Mouse (Mus musculus) CH12.LX (cell line): ENCODE measurements at regions not wholly inside any gene's neighbourhood (a gene's known extent, or its start where the extent isn't known, plus 50 kb on each side); places are given as distances from the start of the nearest gene placed in this dataset.

ENCODE experiments used
- CHD2 ChIP-seq: IDR thresholded peaks from 2 replicates; pipeline ENCODE4 v1.6.1; 2011; ENCODE audit warnings: low read length, improper control_type of control experiment
- CTCF ChIP-seq, 2 experiments: IDR thresholded peaks in 1 of 2; conservative IDR thresholded peaks in 1 of 2; 2 replicates each; pipeline ENCODE4 v1.5.1; 2011 to 2012; ENCODE audit warnings: low read depth in 2 of 2, low read length in 2 of 2, improper control_type of control experiment in 1 of 2, inconsistent platforms in 1 of 2, mild to moderate bottlenecking in 1 of 2, moderate library complexity in 1 of 2
- E2F4 ChIP-seq: IDR thresholded peaks from 2 replicates; pipeline ENCODE4 v1.6.1; 2011; ENCODE audit warnings: low read depth, low read length, improper control_type of control experiment; ENCODE audit not compliant: insufficient replicate concordance
- EP300 ChIP-seq: IDR thresholded peaks from 2 replicates; pipeline ENCODE4 v1.6.1; 2011; ENCODE audit warnings: low read length, improper control_type of control experiment
- MAFK ChIP-seq: IDR thresholded peaks from 2 replicates; pipeline ENCODE4 v1.6.1; 2011; ENCODE audit warnings: low read length, improper control_type of control experiment; ENCODE audit not compliant: insufficient replicate concordance
- MAX ChIP-seq: IDR thresholded peaks from 2 replicates; pipeline ENCODE4 v1.6.1; 2011; ENCODE audit warnings: low read length, improper control_type of control experiment
- MAZ ChIP-seq: IDR thresholded peaks from 2 replicates; pipeline ENCODE4 v1.6.1; 2012; ENCODE audit warnings: low read depth, mild to moderate bottlenecking, inconsistent platforms, low read length, improper control_type of control experiment, moderate library complexity
- POLR2A ChIP-seq: IDR thresholded peaks from 2 replicates; pipeline ENCODE4 v1.6.1; 2011; ENCODE audit warnings: low read depth, mild to moderate bottlenecking, improper control_type of control experiment, low read length
- RCOR1 ChIP-seq: conservative IDR thresholded peaks from 2 replicates; pipeline ENCODE4 v1.6.1; 2012; ENCODE audit warnings: low read depth, mild to moderate bottlenecking, inconsistent platforms, low read length, improper control_type of control experiment
- ZC3H11A ChIP-seq: IDR thresholded peaks from 2 replicates; pipeline ENCODE4 v1.6.1; 2012; ENCODE audit warnings: low read depth, mild to moderate bottlenecking, inconsistent platforms, low read length, improper control_type of control experiment
- ZMIZ1 ChIP-seq: IDR thresholded peaks from 2 replicates; pipeline ENCODE4 v1.6.1; 2012; ENCODE audit warnings: low read depth, mild to moderate bottlenecking, inconsistent platforms, low read length, improper control_type of control experiment

DNA sequence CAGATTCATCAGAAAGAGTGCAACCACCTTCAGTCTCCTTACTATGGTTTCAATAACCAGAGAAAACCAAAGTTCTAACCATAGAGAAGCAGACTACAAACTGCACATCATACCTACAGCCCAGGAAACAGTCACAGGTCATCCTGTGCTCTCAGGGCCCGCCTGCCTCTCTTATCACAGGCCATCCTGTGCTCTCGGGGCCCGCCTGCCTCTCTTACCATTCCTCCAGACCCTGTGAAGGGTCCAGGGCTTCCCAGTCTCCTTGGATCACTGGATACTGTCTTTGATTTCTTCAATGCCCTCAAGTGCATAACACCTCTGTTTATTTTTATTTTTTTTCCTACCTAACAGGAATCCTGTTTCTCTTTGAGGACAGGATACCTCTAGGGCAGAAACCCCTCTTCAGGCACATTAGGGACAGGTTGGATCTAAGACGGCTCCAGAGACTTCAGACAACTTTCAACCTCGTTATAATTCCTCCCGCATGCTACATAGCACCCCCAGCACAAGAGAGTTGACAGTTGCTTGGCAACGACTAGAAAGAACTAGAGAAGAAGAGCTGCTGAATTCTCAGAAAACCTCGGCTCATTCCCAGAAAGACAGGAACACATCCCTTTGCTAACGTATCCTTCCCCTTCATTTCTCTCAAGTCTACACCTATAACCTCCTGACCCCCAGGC, 95.4 kb upstream of the Bmper start:
- TF ChIP-seq CTCF (conservative IDR thresholded peaks at IDR 0.05 in 1 of 2, IDR thresholded peaks at IDR 0.05 in 1 of 2; ENCODE audit: low read depth in 2 of 2, low read length in 2 of 2), result no peak
- TF ChIP-seq EP300, result no peak
- TF ChIP-seq MAX, result no peak
- TF ChIP-seq POLR2A, result no peak
- no peak for TF ChIP-seq MAZ
- no peak for TF ChIP-seq E2F4
- no peak for TF ChIP-seq CHD2
- TF ChIP-seq ZMIZ1, result no peak
- TF ChIP-seq ZC3H11A, result no peak
- no peak for TF ChIP-seq MAFK
- no peak for TF ChIP-seq RCOR1
